Mouse (Mus musculus): ENCODE results near the gene Gm10300. TPM values are rescaled to one million over a fixed set of nuclear protein-coding genes. Genes with fewer than 3 reads are reported as not detected.

Gm10300 gene
- polyA plus RNA-seq, 1 experiment: not detected

DNA sequence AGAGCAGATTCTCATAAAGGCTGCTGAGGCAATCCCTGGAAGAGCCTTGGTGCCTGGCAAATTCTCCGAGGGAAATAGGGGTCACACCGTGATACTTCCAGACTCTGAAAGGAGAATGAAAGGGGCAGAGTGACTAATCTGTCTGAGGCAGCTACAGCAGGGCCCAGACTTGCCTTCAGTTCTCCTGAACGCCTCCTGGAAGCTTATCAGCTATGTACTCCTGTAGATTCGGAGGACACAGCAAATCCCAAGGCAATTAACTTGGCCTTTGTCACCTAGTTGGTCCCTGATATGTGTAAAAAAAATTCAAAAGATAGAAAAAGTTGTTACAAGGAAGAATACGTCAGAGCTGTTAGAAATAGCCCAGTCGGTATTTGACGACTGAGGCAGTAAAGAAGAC, 20.5 kb downstream of the Gm10300 start:
- Histone ChIP-seq H3K4me3 (ENCODE audit: insufficient read depth, low read length) (no peak overlapping the region), H3K4me1 (ENCODE audit: control insufficient read depth, insufficient read depth, low read length) (no peaks in the 10 kb centered on the region), H3K27ac (ENCODE audit: insufficient read depth, low read length) (no peak overlapping the region)
- TF ChIP-seq CTCF (IDR thresholded peaks at IDR 0.05; ENCODE audit: borderline replicate concordance, insufficient read depth, low read length): no peak
- TF ChIP-seq POLR2A (IDR thresholded peaks at IDR 0.05; ENCODE audit: low read depth, low read length): no peak

DNA sequence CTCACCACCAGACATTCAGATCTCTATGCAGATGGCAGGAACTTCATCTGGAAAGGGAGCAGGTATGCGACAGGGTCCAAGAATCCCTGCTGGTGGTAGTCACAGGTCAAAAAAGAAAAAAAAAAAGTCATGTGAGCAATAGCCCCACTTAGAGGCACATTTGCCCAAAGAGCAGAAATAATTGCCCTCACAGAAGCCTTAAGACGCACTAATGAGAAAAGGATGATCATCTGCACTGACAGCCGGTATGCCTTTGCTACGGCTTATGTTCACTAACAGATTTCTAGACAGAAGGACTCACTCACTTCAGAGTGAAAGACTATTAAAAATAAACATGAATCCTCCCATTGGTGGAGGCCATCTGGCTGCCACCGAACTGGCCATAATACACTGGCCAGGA, 25.1 kb downstream of the Gm10300 start:
- no peak for TF ChIP-seq POLR2A (IDR thresholded peaks at IDR 0.05; ENCODE audit: low read depth, low read length)
- Histone ChIP-seq H3K4me1 (ENCODE audit: control insufficient read depth, insufficient read depth, low read length) (no peaks in the 10 kb centered on the region), H3K4me3 (ENCODE audit: insufficient read depth, low read length) (no peak overlapping the region), H3K27ac (ENCODE audit: insufficient read depth, low read length) (no peak overlapping the region)

DNA sequence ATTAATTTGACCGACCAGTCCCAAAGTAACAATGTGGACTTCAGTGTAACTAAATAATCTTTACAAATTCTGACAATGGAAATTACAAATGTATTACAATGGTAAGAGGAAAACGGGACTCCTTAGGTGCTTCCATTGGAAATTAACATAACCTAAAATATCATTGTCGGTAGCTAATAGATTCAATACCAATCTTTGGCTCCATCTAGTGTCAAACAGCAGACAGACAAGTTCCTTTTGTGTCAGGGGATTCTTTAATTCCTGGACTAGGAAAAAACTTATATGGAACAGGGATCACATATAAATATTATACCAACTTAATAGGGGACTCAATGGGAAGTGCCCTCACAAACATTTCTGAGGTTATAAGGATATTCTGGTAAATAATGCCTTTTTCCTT, 26.7 kb downstream of the Gm10300 start:
- TF ChIP-seq CTCF (IDR thresholded peaks at IDR 0.05; ENCODE audit: borderline replicate concordance, insufficient read depth, low read length): no peak
- Histone ChIP-seq H3K4me3 (ENCODE audit: insufficient read depth, low read length) (no peak overlapping the region), H3K27ac (ENCODE audit: insufficient read depth, low read length) (no peak overlapping the region), H3K4me1 (ENCODE audit: control insufficient read depth, insufficient read depth, low read length) (no peaks in the 10 kb centered on the region)

DNA sequence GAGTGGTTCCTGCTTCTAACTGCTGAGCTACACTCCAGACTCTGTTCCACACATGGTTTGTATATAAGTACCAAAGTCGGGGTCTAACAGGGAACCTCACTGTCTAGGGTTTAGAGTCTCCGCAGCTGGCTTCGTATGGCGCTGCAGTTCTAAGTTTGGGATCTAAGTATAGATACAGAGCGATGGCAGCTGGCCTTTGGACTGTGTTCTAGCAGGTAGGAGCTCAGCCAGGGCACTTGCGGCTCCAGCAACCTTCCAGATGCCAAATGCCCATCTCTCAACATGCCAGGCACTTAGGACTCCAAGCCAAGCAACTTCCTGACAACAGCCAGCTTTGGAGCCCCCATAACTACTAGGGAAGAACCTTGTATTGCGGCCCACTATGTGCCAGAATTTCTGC, 33.7 kb downstream of the Gm10300 start:
- Histone ChIP-seq H3K4me3 (ENCODE audit: insufficient read depth, low read length) (no peak overlapping the region), H3K27ac (ENCODE audit: insufficient read depth, low read length) (no peak overlapping the region), H3K4me1 (ENCODE audit: control insufficient read depth, insufficient read depth, low read length) (no peaks in the 10 kb centered on the region)
- TF ChIP-seq POLR2A (IDR thresholded peaks at IDR 0.05; ENCODE audit: low read depth, low read length) (no peak), CTCF (IDR thresholded peaks at IDR 0.05; ENCODE audit: borderline replicate concordance, insufficient read depth, low read length) (no peak)

- Histone ChIP-seq H3K4me3 (ENCODE audit: insufficient read depth, low read length) (no peak overlapping the region), H3K4me1 (ENCODE audit: control insufficient read depth, insufficient read depth, low read length) (no peaks in the 10 kb centered on the region), H3K27ac (ENCODE audit: insufficient read depth, low read length) (no peak overlapping the region)
- no peak for TF ChIP-seq POLR2A (IDR thresholded peaks at IDR 0.05; ENCODE audit: low read depth, low read length)
- TF ChIP-seq CTCF (IDR thresholded peaks at IDR 0.05; ENCODE audit: borderline replicate concordance, insufficient read depth, low read length): no peak
Measured at GRCm38 (mm10) chr4:132111227-132111626, 36.7 kb downstream of the Gm10300 start.

DNA sequence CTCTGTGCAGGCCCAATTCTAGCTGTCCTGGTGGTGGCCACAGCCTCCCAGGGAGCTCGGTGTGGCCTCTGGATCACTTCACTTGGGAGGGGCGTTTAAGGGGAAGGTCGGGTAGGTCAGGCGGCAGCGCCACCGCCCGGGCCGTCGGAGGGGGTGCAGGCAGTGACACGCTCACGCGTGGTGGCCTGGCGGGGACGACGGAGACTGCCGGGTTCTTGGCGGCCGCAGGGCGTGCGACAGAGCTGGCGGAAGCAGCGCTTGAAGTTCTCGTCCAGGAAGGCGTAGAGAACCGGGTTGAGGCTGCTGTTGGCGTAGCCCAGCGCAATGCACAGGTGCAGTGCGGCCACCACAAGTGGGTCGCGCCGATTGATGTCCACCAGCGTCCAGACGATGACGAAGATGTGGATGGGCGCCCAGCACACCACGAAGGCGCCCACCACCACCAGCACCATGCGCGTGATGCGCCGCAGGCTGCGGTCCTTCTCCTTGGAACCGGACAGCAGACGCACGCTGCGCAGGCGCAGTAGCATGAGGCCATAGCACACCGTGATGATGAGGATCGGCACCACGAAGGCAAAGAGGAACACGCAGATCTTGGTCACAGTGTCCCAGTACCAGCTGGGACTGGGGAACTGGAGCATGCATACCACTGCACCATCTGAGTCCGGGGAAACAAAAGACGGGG, 39.1 kb downstream of the Gm10300 start:
- Histone ChIP-seq H3K27ac (ENCODE audit: insufficient read depth, low read length) (no peak overlapping the region), H3K4me1 (ENCODE audit: control insufficient read depth, insufficient read depth, low read length) (no peaks in the 10 kb centered on the region), H3K4me3 (ENCODE audit: insufficient read depth, low read length) (no peak overlapping the region)
- TF ChIP-seq CTCF (IDR thresholded peaks at IDR 0.05; ENCODE audit: borderline replicate concordance, insufficient read depth, low read length) (no peak), POLR2A (IDR thresholded peaks at IDR 0.05; ENCODE audit: low read depth, low read length) (no peak)

GRCm38 (mm10) chr4:132116315-132116714, 41.8 kb downstream of the Gm10300 start:
- TF ChIP-seq POLR2A (IDR thresholded peaks at IDR 0.05; ENCODE audit: low read depth, low read length): no peak
- no peak for TF ChIP-seq CTCF (IDR thresholded peaks at IDR 0.05; ENCODE audit: borderline replicate concordance, insufficient read depth, low read length)

GRCm38 (mm10) chr4:132119566-132119965, 45.1 kb downstream of the Gm10300 start:
- no peaks in the 10 kb centered on the region for H3K4me1 ChIP-seq (ENCODE audit: control insufficient read depth, insufficient read depth, low read length)
- TF ChIP-seq CTCF (IDR thresholded peaks at IDR 0.05; ENCODE audit: borderline replicate concordance, insufficient read depth, low read length) (no peak), POLR2A (IDR thresholded peaks at IDR 0.05; ENCODE audit: low read depth, low read length) (no peak)
- H3K4me3 ChIP-seq (ENCODE audit: insufficient read depth, low read length): no peak overlapping the region
- H3K27ac ChIP-seq (ENCODE audit: insufficient read depth, low read length): no peak overlapping the region

More at GRCm38 (mm10) chr4:132116315-132116714, 41.8 kb downstream of the Gm10300 start:
- H3K4me1 ChIP-seq (ENCODE audit: control insufficient read depth, insufficient read depth, low read length): no peaks in the 10 kb centered on the region
- H3K27ac ChIP-seq (ENCODE audit: insufficient read depth, low read length): no peak overlapping the region
- no peak overlapping the region for H3K4me3 ChIP-seq (ENCODE audit: insufficient read depth, low read length)

DNA sequence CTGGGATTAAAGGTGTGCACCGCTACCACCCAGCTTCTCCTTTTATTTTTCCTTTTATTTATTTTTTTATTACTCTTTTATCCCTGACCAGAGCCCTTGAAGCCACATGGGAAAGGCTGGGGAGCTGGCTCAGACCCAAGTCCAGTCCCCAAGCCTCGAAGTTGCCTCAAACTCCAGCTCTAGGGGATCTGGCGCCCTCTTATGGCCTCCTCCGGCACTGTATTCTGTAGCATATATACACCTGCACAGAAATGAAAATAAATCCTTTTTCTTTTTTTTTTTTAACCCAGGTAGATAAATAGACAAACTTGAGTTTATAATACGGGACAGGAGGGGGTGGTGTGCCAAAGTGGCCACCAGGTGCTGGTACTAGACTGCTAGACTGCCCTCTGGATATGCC, 47.2 kb downstream of the Gm10300 start:
- no peaks in the 10 kb centered on the region for H3K4me1 ChIP-seq (ENCODE audit: control insufficient read depth, insufficient read depth, low read length)
- TF ChIP-seq POLR2A (IDR thresholded peaks at IDR 0.05; ENCODE audit: low read depth, low read length) (no peak), CTCF (IDR thresholded peaks at IDR 0.05; ENCODE audit: borderline replicate concordance, insufficient read depth, low read length) (no peak)
- no peak overlapping the region for H3K4me3 ChIP-seq (ENCODE audit: insufficient read depth, low read length)
- H3K27ac ChIP-seq (ENCODE audit: insufficient read depth, low read length): no peak overlapping the region

DNA sequence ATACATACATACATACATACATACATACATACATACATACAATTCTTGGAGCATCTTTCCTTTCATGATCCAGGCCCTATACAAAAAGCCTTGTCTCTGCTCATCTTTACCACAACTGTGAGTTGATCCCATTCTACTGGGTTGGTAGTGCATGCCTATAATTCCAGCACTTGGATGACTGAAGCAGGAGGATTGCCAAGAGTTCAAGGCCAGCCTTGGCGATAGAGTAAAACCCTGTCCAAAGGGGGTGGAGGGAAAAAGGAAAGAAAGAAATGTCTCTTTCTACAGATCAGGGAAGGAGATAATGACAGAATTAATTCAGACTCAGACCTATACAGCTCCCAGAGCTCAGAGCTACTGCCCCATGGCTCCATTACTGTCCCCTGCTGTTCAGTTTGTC, 48.7 kb downstream of the Gm10300 start:
- TF ChIP-seq POLR2A (IDR thresholded peaks at IDR 0.05; ENCODE audit: low read depth, low read length) (no peak), CTCF (IDR thresholded peaks at IDR 0.05; ENCODE audit: borderline replicate concordance, insufficient read depth, low read length) (no peak)
- Histone ChIP-seq H3K4me3 (ENCODE audit: insufficient read depth, low read length) (no peak overlapping the region), H3K27ac (ENCODE audit: insufficient read depth, low read length) (no peak overlapping the region), H3K4me1 (ENCODE audit: control insufficient read depth, insufficient read depth, low read length) (no peaks in the 10 kb centered on the region)

Other genes starting within 250 kb of the Gm10300 start
- gene Ptpru, start 236.4 kb upstream of the Gm10300 start, polyA plus RNA-seq (2011; ENCODE audit: insufficient read length, low read depth, missing spikeins): 2.0 and 2.8 TPM in 2 replicates
- 16.7 and 20.8 TPM in 2 replicates for gene Mecr, start 231.2 kb upstream of the Gm10300 start, polyA plus RNA-seq (2011; ENCODE audit: insufficient read length, low read depth, missing spikeins)
- gene Srsf4, start 201.1 kb upstream of the Gm10300 start, polyA plus RNA-seq (2011; ENCODE audit: insufficient read length, low read depth, missing spikeins): 35.0 and 40.6 TPM in 2 replicates
- 4.4 and 8.0 TPM in 2 replicates for gene Tmem200b, start 152.9 kb upstream of the Gm10300 start, polyA plus RNA-seq (2011; ENCODE audit: insufficient read length, low read depth, missing spikeins)
- 21.6 and 34.0 TPM in 2 replicates for gene Epb41, start 624 bp downstream of the Gm10300 start, polyA plus RNA-seq (2011; ENCODE audit: insufficient read length, low read depth, missing spikeins)
- gene Oprd1, start 69.8 kb downstream of the Gm10300 start, polyA plus RNA-seq (2011; ENCODE audit: insufficient read length, low read depth, missing spikeins): not detected in 2 replicates
- 63.9 and 76.0 TPM in 2 replicates for gene Ythdf2, start 137.6 kb downstream of the Gm10300 start, polyA plus RNA-seq (2011; ENCODE audit: insufficient read length, low read depth, missing spikeins)
- 16.8 and 20.9 TPM in 2 replicates for gene Gmeb1, start 186.9 kb downstream of the Gm10300 start, polyA plus RNA-seq (2011; ENCODE audit: insufficient read length, low read depth, missing spikeins)
- gene Taf12, start 199.7 kb downstream of the Gm10300 start, polyA plus RNA-seq (2011; ENCODE audit: insufficient read length, low read depth, missing spikeins): 36.5 and 38.3 TPM in 2 replicates
- gene Rab42, start 228.7 kb downstream of the Gm10300 start, polyA plus RNA-seq (2011; ENCODE audit: insufficient read length, low read depth, missing spikeins): 0.67 TPM in 1 of 2 replicates, not detected in the other

All from embryonic fibroblast, embryonic 13.5 days (primary cell).